ENCODE assay signal across 8 mouse cellular contexts in genomic region chr9:120111156-120111945, GRCm38 (mm10). TPM values are rescaled to one million over a fixed set of nuclear protein-coding genes. Genes with fewer than 3 reads are reported as not detected.
A peak's percentile ranks its signal among the peaks of the same experiment; 100 is the strongest.
DNase-seq lines count a peak whose midpoint lies in the region; ATAC-seq and TF ChIP-seq lines count a peak whose summit lies in the region.

No protein-coding gene starts in this region.

- H3K4me3 ChIP-seq in C2C12 (ENCODE audit: insufficient read depth, poor library complexity, severe bottlenecking): peak overlapping the region; percentile 61
- peak overlapping the region; percentile 99 for H3K4me3 ChIP-seq in forebrain, embryonic 16.5 days (replicated peaks; ENCODE audit: low read length)
- peak overlapping the region; percentile 69 to 86 for H3K4me3 ChIP-seq in liver, embryonic 14.5 days (ENCODE audit: insufficient read depth in 1 of 2, low read depth in 2 of 2, low read length in 2 of 2)

- peaks cover 4% of the 10 kb centered on the region for H3K4me1 ChIP-seq in forebrain, embryonic 16.5 days (replicated peaks; ENCODE audit: control insufficient read depth, insufficient read depth, low read length)
- peaks cover 34 to 47% of the 10 kb centered on the region in 2 experiments for H3K4me1 ChIP-seq in liver, embryonic 14.5 days (replicated peaks; ENCODE audit: control insufficient read depth in 2 of 2, insufficient read depth in 2 of 2, low read length in 1 of 2)

- no peaks in the 10 kb centered on the region for H3K36me3 ChIP-seq in C2C12 (ENCODE audit: control insufficient read depth, insufficient read depth)
- no peaks in the 10 kb centered on the region for H3K36me3 ChIP-seq in forebrain, embryonic 16.5 days (ENCODE audit: control insufficient read depth, insufficient read depth)
- peaks cover under 1% of the 10 kb centered on the region for H3K36me3 ChIP-seq in liver, embryonic 14.5 days (replicated peaks; ENCODE audit: control insufficient read depth, insufficient read depth, low read depth)

- H3K27ac ChIP-seq in forebrain, embryonic 16.5 days (ENCODE audit: low read length): peak overlapping the region; percentile 98
- H3K27ac ChIP-seq in liver, embryonic 14.5 days: peak overlapping the region; percentile 95

- no peak overlapping the region for H3ac ChIP-seq in C2C12 (ENCODE audit: control insufficient read depth, insufficient read length, low read depth)

- no peaks in the 10 kb centered on the region for H3K9me3 ChIP-seq in forebrain, embryonic 16.5 days (ENCODE audit: control insufficient read depth, low read length)
- no peaks in the 10 kb centered on the region for H3K9me3 ChIP-seq in liver, embryonic 14.5 days (ENCODE audit: control insufficient read depth, low read length)

- no peak for ATAC-seq in forebrain, embryonic 16.5 days
- ATAC-seq in liver, embryonic 14.5 days (ENCODE audit: insufficient read depth): no peak
- ATAC-seq in frontal cortex, adult (ENCODE audit: low TSS enrichment): no peak

- H3K4me2 ChIP-seq in forebrain, embryonic 16.5 days (ENCODE audit: low read length): peak overlapping the region; percentile 58
- peak overlapping the region; percentile 99 for H3K4me2 ChIP-seq in liver, embryonic 14.5 days (ENCODE audit: low read depth)

- H3K79me3 ChIP-seq in C2C12 (ENCODE audit: low read depth): peaks cover 10% of the 10 kb centered on the region

- WGBS in forebrain, embryonic 16.5 days: 78% methylated on average over 15 of the region's 15 CpGs
- WGBS in liver, embryonic 14.5 days (ENCODE audit: insufficient replicate concordance): 54% methylated on average over 15 of the region's 15 CpGs

- H3K9ac ChIP-seq in forebrain, embryonic 16.5 days (replicated peaks; ENCODE audit: low read depth, low read length): peak overlapping the region; percentile 5; the same call in 1 of the 2 replicates
- peak overlapping the region; percentile 50 for H3K9ac ChIP-seq in liver, embryonic 14.5 days (replicated peaks)

- TF ChIP-seq EP300 in liver, embryonic 14.5 days (IDR thresholded peaks at IDR 0.05; ENCODE audit: low read depth): no peak

- peaks cover 32% of the 10 kb centered on the region for H3K79me2 ChIP-seq in C2C12 (ENCODE audit: control insufficient read depth, insufficient read depth)

- H3K27me3 ChIP-seq in C2C12 (ENCODE audit: control insufficient read depth, insufficient read depth, insufficient read length): no peaks in the 10 kb centered on the region
- H3K27me3 ChIP-seq in forebrain, embryonic 16.5 days (replicated peaks; ENCODE audit: control insufficient read depth, insufficient read depth, low read length): no peaks in the 10 kb centered on the region
- H3K27me3 ChIP-seq in liver, embryonic 14.5 days (ENCODE audit: control insufficient read depth, insufficient read depth, low read length): no peaks in the 10 kb centered on the region

- intact Hi-C loops in heart, postnatal 36 days (cut with DNase I): loop anchor here (2.0 kb wide), 1 partner anchor 59 kb away; no protein-coding TSS in a partner anchor

- peak; percentile 84 for DNase-seq in heart, adult 11 months
- DNase-seq in heart, postnatal 36 days: no peak
- DNase-seq in liver, embryonic 14.5 days (ENCODE audit: low read depth in 3 of 3, low spot score in 3 of 3): no peak
- no peak for DNase-seq in urinary bladder, adult 18-20 months (ENCODE audit: low spot score in 2 of 2)
- no peak for DNase-seq in kidney, postnatal 14 days

- no peak for TF ChIP-seq CTCF in C2C12 (IDR thresholded peaks at IDR 0.05; ENCODE audit: control insufficient read depth, insufficient read depth, insufficient read length)
- TF ChIP-seq CTCF in liver, embryonic 14.5 days (IDR thresholded peaks at IDR 0.05; ENCODE audit: low read depth): no peak

TF ChIP-seq in C2C12, 6 proteins besides CTCF, POLR2A, EP300 and RAD21:
- TF ChIP-seq CEBPB (IDR thresholded peaks at IDR 0.05; ENCODE audit: low read depth) (no peak), MYOG (IDR thresholded peaks at IDR 0.05; ENCODE audit: control insufficient read depth, extremely low read depth, insufficient read length) (no peak), FOSL1 (IDR thresholded peaks at IDR 0.05; ENCODE audit: insufficient read depth, low read length, poor library complexity, severe bottlenecking) (no peak), MYOD1 (IDR thresholded peaks at IDR 0.05; ENCODE audit: control insufficient read depth, insufficient read length, low read depth) (no peak), MAX (IDR thresholded peaks at IDR 0.05) (no peak), USF1 (IDR thresholded peaks at IDR 0.05; ENCODE audit: low read depth) (no peak)

RNA-seq across cellular contexts. Expression of gene Slc25a38, which starts 1.2 kb away (rescaled TPM):
- 10 to 100 TPM; 18.9 to 21.1 TPM for total RNA-seq in heart, postnatal 36 days (2021)
- 17.1 TPM for polyA plus RNA-seq in C2C12 (2012; fragmentation: generic; extraction: Trizol)
- polyA plus RNA-seq in forebrain, embryonic 16.5 days (2015; fragmentation: Nextera tagmentation; extraction: Ambion mirVana): 37.5 and 39.4 TPM in 2 replicates
- 94.3 and 106 TPM in 2 replicates for polyA plus RNA-seq in liver, embryonic 14.5 days (2012; rRNA removed)
- 118 and 136 TPM in 2 replicates for polyA plus RNA-seq in liver, embryonic 14.5 days (2014; fragmentation: Nextera tagmentation; extraction: Ambion mirVana)

RNA-seq across cellular contexts. Expression of gene Rpsa, which starts 16.1 kb away (rescaled TPM):
- 100 to 1,000 TPM; 494 to 510 TPM for total RNA-seq in heart, postnatal 36 days (2021)
- 3,947 TPM for polyA plus RNA-seq in C2C12 (2012; fragmentation: generic; extraction: Trizol)
- 953 and 1,017 TPM in 2 replicates for polyA plus RNA-seq in forebrain, embryonic 16.5 days (2015; fragmentation: Nextera tagmentation; extraction: Ambion mirVana)
- polyA plus RNA-seq in liver, embryonic 14.5 days (2012; rRNA removed): 1,110 and 1,446 TPM in 2 replicates
- 1,498 and 1,559 TPM in 2 replicates for polyA plus RNA-seq in liver, embryonic 14.5 days (2014; fragmentation: Nextera tagmentation; extraction: Ambion mirVana)

RNA-seq across cellular contexts. Expression of gene Ccr8, which starts 19.4 kb away (rescaled TPM):
- not detected for total RNA-seq in heart, postnatal 36 days (2021)
- not detected for polyA plus RNA-seq in C2C12 (2012; fragmentation: generic; extraction: Trizol)
- polyA plus RNA-seq in forebrain, embryonic 16.5 days (2015; fragmentation: Nextera tagmentation; extraction: Ambion mirVana): not detected in 2 replicates
- not detected in 2 replicates for polyA plus RNA-seq in liver, embryonic 14.5 days (2012; rRNA removed)
- polyA plus RNA-seq in liver, embryonic 14.5 days (2014; fragmentation: Nextera tagmentation; extraction: Ambion mirVana): not detected in 2 replicates

RNA-seq across cellular contexts. Expression of gene Mobp, which starts 38.2 kb away (rescaled TPM):
- total RNA-seq in heart, postnatal 36 days (2021): not detected
- polyA plus RNA-seq in C2C12 (2012; fragmentation: generic; extraction: Trizol): not detected
- polyA plus RNA-seq in forebrain, embryonic 16.5 days (2015; fragmentation: Nextera tagmentation; extraction: Ambion mirVana): 0.13 TPM in 1 of 2 replicates, not detected in the other
- polyA plus RNA-seq in liver, embryonic 14.5 days (2012; rRNA removed): 0.01 TPM in 1 of 2 replicates, not detected in the other
- not detected in 2 replicates for polyA plus RNA-seq in liver, embryonic 14.5 days (2014; fragmentation: Nextera tagmentation; extraction: Ambion mirVana)

RNA-seq across cellular contexts. Expression of gene Cx3cr1, which starts 41.7 kb away (rescaled TPM):
- total RNA-seq in heart, postnatal 36 days (2021): 1 to 10 TPM; 3.1 to 5.4 TPM
- 0.04 TPM for polyA plus RNA-seq in C2C12 (2012; fragmentation: generic; extraction: Trizol)
- polyA plus RNA-seq in forebrain, embryonic 16.5 days (2015; fragmentation: Nextera tagmentation; extraction: Ambion mirVana): 6.4 and 7.0 TPM in 2 replicates
- polyA plus RNA-seq in liver, embryonic 14.5 days (2012; rRNA removed): 1.4 and 1.5 TPM in 2 replicates
- 0.69 and 1.3 TPM in 2 replicates for polyA plus RNA-seq in liver, embryonic 14.5 days (2014; fragmentation: Nextera tagmentation; extraction: Ambion mirVana)
